Mouse (Mus musculus): Measurements from ENCODE around the gene OR5BS1P. TPM values are rescaled to one million over a fixed set of nuclear protein-coding genes. Genes with fewer than 3 reads are reported as not detected.
A peak's percentile ranks its signal among the peaks of the same experiment; 100 is the strongest.

OR5BS1P gene
- polyA plus RNA-seq, 1 experiment from 2014 or later: not detected

DNA sequence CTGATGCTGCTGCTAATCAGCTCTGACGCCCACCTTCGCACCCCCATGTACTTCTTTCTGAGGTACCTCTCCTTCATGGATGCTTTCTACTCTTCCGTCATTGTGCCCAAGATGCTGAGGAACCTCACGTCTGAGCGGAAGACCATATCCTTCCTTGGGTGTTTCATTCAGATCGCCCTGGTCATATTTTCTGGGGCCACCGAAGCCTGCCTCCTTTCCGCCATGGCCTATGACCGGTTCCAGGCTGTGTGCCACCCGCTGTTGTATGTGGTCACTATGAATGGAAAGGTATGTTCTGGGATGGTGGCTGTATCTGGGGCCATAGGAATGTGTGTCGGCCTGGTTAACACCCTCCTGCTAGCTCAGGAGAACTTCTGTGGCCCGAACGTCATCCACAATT, 1.8 kb downstream of the OR5BS1P start:
- no peak overlapping the region for H3K4me3 ChIP-seq (ENCODE audit: low read depth, low read length)
- H3K4me2 ChIP-seq (ENCODE audit: low read depth, low read length, severe bottlenecking): no peak overlapping the region
- H3K36me3 ChIP-seq (ENCODE audit: control insufficient read depth, insufficient read depth, low read length): no peaks in the 10 kb centered on the region
- no peak overlapping the region for H3K9ac ChIP-seq (ENCODE audit: low read length)
- no peak for DNase-seq (ENCODE audit: low spot score)
- no peaks in the 10 kb centered on the region for H3K27me3 ChIP-seq (ENCODE audit: control insufficient read depth, insufficient read depth, low read length)
- no peak for ATAC-seq (replicated peaks; ENCODE audit: low FRiP score)
- H3K4me1 ChIP-seq (replicated peaks; ENCODE audit: control insufficient read depth, insufficient read depth, low read length): no peaks in the 10 kb centered on the region
- H3K27ac ChIP-seq (ENCODE audit: low read depth, low read length): no peak overlapping the region
- H3K9me3 ChIP-seq (ENCODE audit: control insufficient read depth, low read length): no peaks in the 10 kb centered on the region
- WGBS: 92% methylated on average over 13 of the region's 13 CpGs

DNA sequence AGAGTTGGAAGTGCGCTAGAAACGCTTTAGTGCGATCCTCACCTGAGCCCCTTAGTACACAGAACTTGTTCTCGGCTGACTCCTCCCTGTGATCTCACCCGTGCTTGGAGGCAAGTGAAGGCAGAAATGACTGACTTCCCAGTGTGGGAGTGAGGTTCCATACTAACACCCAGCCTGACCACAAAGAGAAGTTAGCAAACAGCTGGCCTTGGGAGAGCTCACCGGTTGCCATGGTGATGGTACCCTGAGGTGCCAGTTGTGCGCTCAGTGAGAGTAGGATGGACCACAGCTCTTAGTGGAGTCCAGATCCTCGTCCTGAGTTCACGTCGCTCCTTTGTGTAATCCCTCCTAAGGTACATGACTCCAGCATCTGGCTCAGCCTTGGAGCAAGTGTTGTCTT, 5.3 kb downstream of the OR5BS1P start:
- H3K27ac ChIP-seq (ENCODE audit: low read depth, low read length): no peak overlapping the region
- 76% methylated on average over 10 of the region's 10 CpGs for WGBS
- H3K9me3 ChIP-seq (ENCODE audit: control insufficient read depth, low read length): no peaks in the 10 kb centered on the region
- ATAC-seq (replicated peaks; ENCODE audit: low FRiP score): no peak
- H3K27me3 ChIP-seq (ENCODE audit: control insufficient read depth, insufficient read depth, low read length): no peaks in the 10 kb centered on the region
- DNase-seq (ENCODE audit: low spot score): no peak
- no peak overlapping the region for H3K4me3 ChIP-seq (ENCODE audit: low read depth, low read length)
- no peaks in the 10 kb centered on the region for H3K4me1 ChIP-seq (replicated peaks; ENCODE audit: control insufficient read depth, insufficient read depth, low read length)
- H3K36me3 ChIP-seq (ENCODE audit: control insufficient read depth, insufficient read depth, low read length): no peaks in the 10 kb centered on the region
- H3K9ac ChIP-seq (ENCODE audit: low read length): no peak overlapping the region
- no peak overlapping the region for H3K4me2 ChIP-seq (ENCODE audit: low read depth, low read length, severe bottlenecking)

DNA sequence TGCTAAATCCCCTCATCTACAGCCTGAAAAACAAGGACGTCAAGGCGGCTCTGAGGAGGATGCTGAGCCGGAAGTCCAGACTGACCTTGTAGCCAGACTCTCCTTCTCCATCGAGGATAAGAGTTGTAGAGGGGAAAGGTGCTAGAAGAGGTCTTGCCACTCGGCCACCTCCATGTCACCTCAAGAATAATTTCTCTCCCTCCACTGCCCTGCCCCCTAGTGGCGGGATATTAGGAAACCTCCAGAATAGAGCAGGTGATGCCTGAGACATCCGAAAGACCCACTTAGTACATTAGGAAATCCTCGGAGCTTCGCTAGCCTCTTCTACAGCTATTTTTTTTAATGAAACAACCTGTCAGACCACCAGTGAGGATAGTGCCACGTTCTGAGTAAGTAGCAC, 5.7 kb downstream of the OR5BS1P start:
- peak; percentile 56 for DNase-seq (ENCODE audit: low spot score)
- no peak overlapping the region for H3K4me2 ChIP-seq (ENCODE audit: low read depth, low read length, severe bottlenecking)
- H3K9ac ChIP-seq (ENCODE audit: low read length): no peak overlapping the region
- H3K9me3 ChIP-seq (ENCODE audit: control insufficient read depth, low read length): no peaks in the 10 kb centered on the region
- ATAC-seq (replicated peaks; ENCODE audit: low FRiP score): no peak
- H3K36me3 ChIP-seq (ENCODE audit: control insufficient read depth, insufficient read depth, low read length): no peaks in the 10 kb centered on the region
- WGBS: 58% methylated on average over 10 of the region's 10 CpGs
- H3K27ac ChIP-seq (ENCODE audit: low read depth, low read length): no peak overlapping the region
- no peaks in the 10 kb centered on the region for H3K4me1 ChIP-seq (replicated peaks; ENCODE audit: control insufficient read depth, insufficient read depth, low read length)
- H3K27me3 ChIP-seq (ENCODE audit: control insufficient read depth, insufficient read depth, low read length): no peaks in the 10 kb centered on the region
- H3K4me3 ChIP-seq (ENCODE audit: low read depth, low read length): no peak overlapping the region

DNA sequence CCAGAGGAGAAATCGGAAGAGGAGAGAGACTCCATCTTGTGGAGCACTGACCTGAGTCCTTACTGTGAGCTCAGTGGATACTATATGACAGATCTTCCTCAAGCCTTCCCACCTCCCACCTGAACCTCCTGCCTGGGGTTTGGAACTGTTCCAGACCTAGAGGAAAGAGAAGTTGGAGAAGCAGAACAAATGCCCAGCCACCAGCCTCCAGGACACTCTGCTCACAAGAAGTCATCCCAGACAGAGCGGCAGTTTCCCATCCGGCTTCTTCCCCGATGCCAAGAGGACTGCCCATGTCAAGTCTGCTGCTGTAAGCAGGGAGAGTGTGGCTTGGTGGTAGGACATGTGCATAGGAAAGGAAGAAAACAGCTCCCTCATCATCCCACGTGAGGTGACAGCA, 6.6 kb downstream of the OR5BS1P start:
- DNase-seq (ENCODE audit: low spot score) (no peak), ATAC-seq (replicated peaks; ENCODE audit: low FRiP score) (no peak)
- H3K27me3 ChIP-seq (ENCODE audit: control insufficient read depth, insufficient read depth, low read length): no peaks in the 10 kb centered on the region
- WGBS: 78% methylated on average over 5 of the region's 5 CpGs
- H3K4me2 ChIP-seq (ENCODE audit: low read depth, low read length, severe bottlenecking): no peak overlapping the region
- H3K36me3 ChIP-seq (ENCODE audit: control insufficient read depth, insufficient read depth, low read length): no peaks in the 10 kb centered on the region
- H3K9me3 ChIP-seq (ENCODE audit: control insufficient read depth, low read length): no peaks in the 10 kb centered on the region
- no peak overlapping the region for H3K9ac ChIP-seq (ENCODE audit: low read length)
- no peak overlapping the region for H3K4me3 ChIP-seq (ENCODE audit: low read depth, low read length)
- H3K27ac ChIP-seq (ENCODE audit: low read depth, low read length): no peak overlapping the region
- H3K4me1 ChIP-seq (replicated peaks; ENCODE audit: control insufficient read depth, insufficient read depth, low read length): no peaks in the 10 kb centered on the region

DNA sequence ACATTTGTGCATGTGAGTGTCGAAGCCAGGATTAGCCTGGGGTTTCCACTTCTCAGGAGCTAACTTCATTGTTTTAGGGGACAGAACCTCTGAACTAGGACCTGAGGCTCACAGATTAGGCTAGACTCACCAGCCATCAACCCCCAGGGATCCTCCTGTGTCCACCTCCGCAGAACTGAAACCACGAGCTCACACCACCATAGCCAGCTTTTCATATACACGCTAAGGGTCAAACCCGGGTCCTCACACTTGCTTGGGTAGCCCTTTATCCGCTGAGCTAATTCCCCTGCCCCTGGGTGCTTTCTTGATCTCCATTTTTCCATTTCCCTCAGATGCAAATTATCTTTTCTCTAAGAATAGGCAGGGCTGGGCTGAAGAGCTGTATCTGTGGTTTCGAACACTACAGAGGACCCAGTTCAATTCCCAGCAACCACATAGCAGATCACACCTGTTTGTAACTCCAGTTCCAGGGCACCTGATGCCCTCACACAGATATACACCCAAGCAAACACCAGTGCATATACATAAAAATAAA, 9.9 kb downstream of the OR5BS1P start:
- no peaks in the 10 kb centered on the region for H3K9me3 ChIP-seq (ENCODE audit: control insufficient read depth, low read length)
- H3K4me1 ChIP-seq (replicated peaks; ENCODE audit: control insufficient read depth, insufficient read depth, low read length): no peaks in the 10 kb centered on the region
- H3K27ac ChIP-seq (ENCODE audit: low read depth, low read length): no peak overlapping the region
- no peak for DNase-seq (ENCODE audit: low spot score)
- H3K27me3 ChIP-seq (ENCODE audit: control insufficient read depth, insufficient read depth, low read length): no peaks in the 10 kb centered on the region
- no peak for ATAC-seq (replicated peaks; ENCODE audit: low FRiP score)
- H3K9ac ChIP-seq (ENCODE audit: low read length): no peak overlapping the region
- H3K4me3 ChIP-seq (ENCODE audit: low read depth, low read length): no peak overlapping the region
- H3K36me3 ChIP-seq (ENCODE audit: control insufficient read depth, insufficient read depth, low read length): no peaks in the 10 kb centered on the region
- 71% methylated on average over 7 of the region's 7 CpGs for WGBS
- no peak overlapping the region for H3K4me2 ChIP-seq (ENCODE audit: low read depth, low read length, severe bottlenecking)

GRCm38 (mm10) chr15:98482701-98483100, 13.0 kb downstream of the OR5BS1P start, which contains the start of gene Lalba:
Lalba (minus strand) TSS chr15:98482721.
- ATAC-seq (replicated peaks; ENCODE audit: low FRiP score) (no peak), DNase-seq (ENCODE audit: low spot score) (no peak)
- Histone ChIP-seq H3K9ac (ENCODE audit: low read length) (no peak within 1 kb of the TSS), H3K27me3 (ENCODE audit: control insufficient read depth, insufficient read depth, low read length) (no peaks in the 10 kb centered on the region), H3K4me1 (replicated peaks; ENCODE audit: control insufficient read depth, insufficient read depth, low read length) (no peaks in the 10 kb centered on the region), H3K9me3 (ENCODE audit: control insufficient read depth, low read length) (no peaks in the 10 kb centered on the region), H3K36me3 (ENCODE audit: control insufficient read depth, insufficient read depth, low read length) (no peaks in the 10 kb centered on the region), H3K4me3 (ENCODE audit: low read depth, low read length) (no peak within 1 kb of the TSS), H3K4me2 (ENCODE audit: low read depth, low read length, severe bottlenecking) (no peak within 1 kb of the TSS), H3K27ac (ENCODE audit: low read depth, low read length) (no peak within 1 kb of the TSS)
- 68% methylated on average over 3 of the region's 3 CpGs for WGBS

- H3K4me1 ChIP-seq (replicated peaks; ENCODE audit: control insufficient read depth, insufficient read depth, low read length): no peaks in the 10 kb centered on the region
- H3K9me3 ChIP-seq (ENCODE audit: control insufficient read depth, low read length): no peaks in the 10 kb centered on the region
- H3K27me3 ChIP-seq (ENCODE audit: control insufficient read depth, insufficient read depth, low read length): no peaks in the 10 kb centered on the region
- DNase-seq (ENCODE audit: low spot score) (no peak), ATAC-seq (replicated peaks; ENCODE audit: low FRiP score) (no peak)
- no peak overlapping the region for H3K27ac ChIP-seq (ENCODE audit: low read depth, low read length)
- no peak overlapping the region for H3K4me2 ChIP-seq (ENCODE audit: low read depth, low read length, severe bottlenecking)
- H3K36me3 ChIP-seq (ENCODE audit: control insufficient read depth, insufficient read depth, low read length): no peaks in the 10 kb centered on the region
- no peak overlapping the region for H3K4me3 ChIP-seq (ENCODE audit: low read depth, low read length)
- H3K9ac ChIP-seq (ENCODE audit: low read length): no peak overlapping the region
- 82% methylated on average over 18 of the region's 18 CpGs for WGBS
Observed at GRCm38 (mm10) chr15:98483907-98484886, 14.5 kb downstream of the OR5BS1P start.

DNA sequence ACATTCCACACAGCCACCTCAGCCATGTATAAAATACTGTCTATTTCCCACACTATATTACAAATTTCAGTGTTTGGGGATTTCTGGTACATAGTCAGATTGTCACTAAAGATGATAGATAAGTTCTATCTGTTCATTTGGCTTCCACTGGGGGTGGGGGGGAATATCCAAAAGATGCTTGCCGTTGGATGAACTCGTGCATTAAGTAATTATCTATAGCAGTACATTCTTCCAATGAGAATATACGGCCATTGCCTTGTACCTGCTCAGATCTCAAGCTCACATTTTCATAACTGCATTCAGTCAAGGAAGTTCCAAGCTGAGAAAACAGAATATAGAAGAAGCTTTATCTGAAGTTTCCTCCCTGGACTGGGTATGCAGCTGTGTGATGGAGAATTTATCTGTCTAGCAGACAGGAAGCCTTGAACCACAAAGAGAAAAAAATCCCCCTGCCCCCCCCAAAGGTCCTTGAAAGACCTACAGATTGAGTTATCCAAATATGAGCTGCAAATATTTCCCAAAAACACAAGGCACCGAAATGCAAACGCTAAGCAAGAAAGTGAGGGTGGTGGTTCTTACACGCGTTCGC, 16.8 kb downstream of the OR5BS1P start:
- Histone ChIP-seq H3K4me2 (ENCODE audit: low read depth, low read length, severe bottlenecking) (no peak overlapping the region), H3K4me1 (replicated peaks; ENCODE audit: control insufficient read depth, insufficient read depth, low read length) (no peaks in the 10 kb centered on the region), H3K9ac (ENCODE audit: low read length) (no peak overlapping the region), H3K9me3 (ENCODE audit: control insufficient read depth, low read length) (no peaks in the 10 kb centered on the region), H3K4me3 (ENCODE audit: low read depth, low read length) (no peak overlapping the region), H3K27me3 (ENCODE audit: control insufficient read depth, insufficient read depth, low read length) (no peaks in the 10 kb centered on the region), H3K36me3 (ENCODE audit: control insufficient read depth, insufficient read depth, low read length) (no peaks in the 10 kb centered on the region), H3K27ac (ENCODE audit: low read depth, low read length) (no peak overlapping the region)
- 96% methylated on average over 8 of the region's 8 CpGs for WGBS
- ATAC-seq (replicated peaks; ENCODE audit: low FRiP score): no peak
- no peak for DNase-seq (ENCODE audit: low spot score)

Measured in forebrain, embryonic 11.5 days (tissue).